Mouse (Mus musculus) forebrain, embryonic 12.5 days (tissue): ENCODE measurements around the gene Xpo4. TPM values are rescaled to one million over a fixed set of nuclear protein-coding genes. Genes with fewer than 3 reads are reported as not detected.

ENCODE experiments used
- ATAC-seq: fragments of 200-750 bp; cut with Nextera tagmentation; 2 replicates; pipeline ENCODE4 v1.8.0; 2017; ENCODE audit warnings: moderate TSS enrichment; ENCODE audit not compliant: low FRiP score
- H3K27ac ChIP-seq: fragments of 300-500 bp; sonication (generic); 2 replicates; pipeline ENCODE4 v1.5.1; 2016; ENCODE audit warnings: mild to moderate bottlenecking
- H3K27me3 ChIP-seq: fragments of 300-500 bp; sonication (generic); 2 replicates; pipeline ENCODE4 v1.6.1; 2016; ENCODE audit warnings: mild to moderate bottlenecking
- H3K36me3 ChIP-seq: fragments of 300-500 bp; sonication (generic); replicated peaks from 2 replicates; pipeline ENCODE4 v1.6.1; 2016; ENCODE audit warnings: mild to moderate bottlenecking
- H3K4me1 ChIP-seq: fragments of 300-500 bp; sonication (generic); 2 replicates; pipeline ENCODE4 v1.6.1; 2016
- H3K4me2 ChIP-seq: fragments of 300-500 bp; sonication (generic); 2 replicates; pipeline ENCODE4 v1.6.1; 2016; ENCODE audit warnings: mild to moderate bottlenecking, moderate library complexity
- H3K4me3 ChIP-seq: fragments of 300-500 bp; sonication (generic); replicated peaks from 2 replicates; pipeline ENCODE4 v1.5.1; 2016; ENCODE audit warnings: mild to moderate bottlenecking
- H3K9ac ChIP-seq: fragments of 300-500 bp; sonication (generic); 2 replicates; pipeline ENCODE4 v1.6.1; 2016; ENCODE audit warnings: mild to moderate bottlenecking
- H3K9me3 ChIP-seq: fragments of 300-500 bp; sonication (generic); 2 replicates; pipeline ENCODE4 v1.6.1; 2016
- WGBS: fragments of 180-500 bp; shearing (Covaris S2); methylation state at CpG from one replicate; pipeline ENCODE4 v1.1.7; 2016; 5-methylcytosine and 5-hydroxymethylcytosine counted together
- polyA plus RNA-seq: library from polyadenylated mRNA; unstranded; fragments of >200 nt; fragmentation: Nextera tagmentation; extraction: Ambion mirVana; gene quantifications from 2 replicates; pipeline ENCODE4 v1.2.1, GENCODE M21; 2016

Gene Xpo4
- polyA plus RNA-seq, 1 experiment from 2014 or later: 26.3 TPM

DNA sequence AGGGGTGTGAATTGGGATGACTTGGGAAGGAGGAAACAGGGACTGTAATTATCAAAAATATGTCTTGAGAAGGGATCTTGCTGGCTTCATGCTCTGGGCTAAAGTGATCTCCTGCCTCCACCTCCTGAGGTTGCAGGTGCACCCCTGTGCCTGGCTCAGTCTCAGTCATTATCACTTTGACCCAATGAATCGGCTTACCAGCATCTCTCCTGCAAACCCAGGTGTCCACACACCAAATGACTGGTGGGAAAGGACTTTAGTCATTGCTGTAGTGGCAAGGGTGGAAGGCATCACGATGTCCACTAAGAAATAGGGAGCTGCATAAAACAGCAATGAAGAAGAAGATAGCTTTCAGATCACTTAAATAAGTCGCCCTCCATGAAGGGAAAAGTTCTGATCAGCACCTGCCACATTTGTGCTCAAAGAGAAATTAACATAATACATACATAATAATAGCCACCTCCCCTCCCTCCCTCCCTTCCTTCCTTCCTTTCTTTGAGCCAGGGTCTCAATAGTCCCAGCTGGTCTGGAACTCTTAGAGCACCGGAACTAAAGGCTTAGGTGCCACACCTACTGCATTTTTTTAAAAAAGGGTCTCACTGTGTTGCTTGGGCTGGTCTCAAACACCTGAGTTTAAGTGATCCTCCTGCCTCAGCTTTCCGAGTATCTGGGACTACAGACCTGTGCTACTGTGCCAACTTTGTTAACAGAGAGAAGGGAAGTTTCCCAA, 135.3 kb downstream of the Xpo4 start:
- no peak overlapping the region for H3K9ac ChIP-seq
- no peak overlapping the region for H3K4me2 ChIP-seq
- ATAC-seq: no peak
- H3K9me3 ChIP-seq: no peaks in the 10 kb centered on the region
- no peaks in the 10 kb centered on the region for H3K36me3 ChIP-seq
- no peak overlapping the region for H3K27ac ChIP-seq
- WGBS: 68% methylated on average over 5 of the region's 5 CpGs
- H3K27me3 ChIP-seq: peaks cover 50% of the 10 kb centered on the region
- no peak overlapping the region for H3K4me3 ChIP-seq
- H3K4me1 ChIP-seq: peaks cover 28% of the 10 kb centered on the region

DNA sequence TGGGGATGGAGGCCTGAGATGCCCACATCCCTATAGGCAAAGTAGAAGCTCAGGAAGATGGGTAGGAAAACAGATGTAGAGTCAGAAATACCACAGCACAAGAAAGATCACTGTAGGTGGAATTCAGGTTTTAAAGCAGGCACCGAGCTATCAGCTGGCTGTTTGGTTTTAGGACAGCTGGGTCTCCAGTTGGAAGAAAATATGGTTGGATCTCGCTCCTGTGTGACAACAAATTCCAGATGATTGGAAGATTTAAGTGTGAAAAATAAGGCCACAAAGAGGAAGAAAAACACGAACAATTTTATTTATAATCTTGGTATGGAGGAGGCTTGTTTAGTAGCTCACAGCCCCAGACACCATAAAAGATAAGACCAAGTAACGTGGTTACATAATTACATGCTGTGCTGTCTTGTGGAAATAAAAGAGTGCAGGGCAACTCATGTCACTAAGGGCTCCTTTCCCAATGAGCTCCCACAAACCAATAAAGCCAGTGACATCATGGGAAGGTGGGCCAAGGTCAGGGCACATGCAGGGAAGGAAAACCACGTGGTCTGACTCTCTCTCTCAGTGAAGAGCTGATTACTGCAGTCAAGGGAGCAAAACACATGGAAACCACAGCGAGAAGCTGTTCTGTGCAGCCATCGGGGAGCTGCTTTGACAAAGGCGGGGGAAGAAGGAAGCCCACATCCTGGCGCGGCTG, 136.0 kb downstream of the Xpo4 start:
- Histone ChIP-seq H3K27me3 (peaks cover 48% of the 10 kb centered on the region), H3K27ac (peak overlapping the region; percentile 19; the same call in 1 of the 2 replicates), H3K9me3 (no peaks in the 10 kb centered on the region), H3K9ac (no peak overlapping the region), H3K4me2 (no peak overlapping the region), H3K36me3 (no peaks in the 10 kb centered on the region), H3K4me1 (peaks cover 20% of the 10 kb centered on the region), H3K4me3 (no peak overlapping the region)
- WGBS: 58% methylated on average over 10 of the region's 10 CpGs
- ATAC-seq: no peak

DNA sequence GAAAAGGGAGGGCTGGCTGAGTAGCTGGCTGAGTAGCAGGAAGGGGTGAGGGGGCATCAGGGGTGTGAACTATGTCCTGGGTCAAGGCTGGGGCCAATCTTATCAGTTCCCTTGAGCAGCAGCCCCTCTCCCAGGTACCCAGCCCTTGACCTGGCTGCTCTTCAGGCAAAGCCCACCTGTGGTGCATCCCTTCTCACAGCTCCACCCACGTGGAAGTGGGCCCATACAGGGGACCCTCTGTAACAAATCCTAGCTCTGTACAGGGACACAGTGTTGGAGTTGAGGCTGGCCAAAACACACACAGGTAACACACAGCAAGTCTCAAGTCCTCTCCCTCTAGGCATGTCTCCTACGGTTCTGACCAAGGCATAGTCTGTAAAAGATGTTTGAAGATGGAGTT, 137.6 kb downstream of the Xpo4 start:
- Histone ChIP-seq H3K36me3 (no peaks in the 10 kb centered on the region), H3K4me2 (no peak overlapping the region), H3K9me3 (no peaks in the 10 kb centered on the region), H3K9ac (no peak overlapping the region), H3K27me3 (peaks cover 51% of the 10 kb centered on the region), H3K4me1 (peaks cover 15% of the 10 kb centered on the region), H3K27ac (no peak overlapping the region), H3K4me3 (no peak overlapping the region)
- ATAC-seq: no peak
- WGBS: 45% methylated on average over 2 of the region's 2 CpGs

Other genes starting within 250 kb of the Xpo4 start
- gene Ift88, start 241.4 kb downstream of the Xpo4 start, polyA plus RNA-seq: 15.4 and 16.4 TPM in 2 replicates
- gene Il17d, start 140.7 kb downstream of the Xpo4 start, polyA plus RNA-seq: 2.1 and 2.7 TPM in 2 replicates
- gene Eef1akmt1, start 93.8 kb downstream of the Xpo4 start, polyA plus RNA-seq: 71.6 and 77.7 TPM in 2 replicates
- gene Gm49361, start 80.7 kb upstream of the Xpo4 start, polyA plus RNA-seq: not detected in 2 replicates
- 14.5 and 15.0 TPM in 2 replicates for gene Lats2, start 93.0 kb upstream of the Xpo4 start, polyA plus RNA-seq
- 24.7 and 28.8 TPM in 2 replicates for gene Sap18, start 132.8 kb upstream of the Xpo4 start, polyA plus RNA-seq
- gene Ska3, start 160.8 kb upstream of the Xpo4 start, polyA plus RNA-seq: 50.2 and 52.4 TPM in 2 replicates
- gene Mrpl57, start 160.8 kb upstream of the Xpo4 start, polyA plus RNA-seq: 129 and 141 TPM in 2 replicates
- 58.9 and 61.2 TPM in 2 replicates for gene Zdhhc20, start 224.8 kb upstream of the Xpo4 start, polyA plus RNA-seq